Mouse (Mus musculus) MN1 (cell line): ENCODE measurements around the gene Abcc4.

Source experiments
- DNase-seq: peaks from one replicate; pipeline ENCODE4 v3.0.0-alpha.2; 2016; ENCODE audit warnings: low spot score

Gene Abcc4

DNA sequence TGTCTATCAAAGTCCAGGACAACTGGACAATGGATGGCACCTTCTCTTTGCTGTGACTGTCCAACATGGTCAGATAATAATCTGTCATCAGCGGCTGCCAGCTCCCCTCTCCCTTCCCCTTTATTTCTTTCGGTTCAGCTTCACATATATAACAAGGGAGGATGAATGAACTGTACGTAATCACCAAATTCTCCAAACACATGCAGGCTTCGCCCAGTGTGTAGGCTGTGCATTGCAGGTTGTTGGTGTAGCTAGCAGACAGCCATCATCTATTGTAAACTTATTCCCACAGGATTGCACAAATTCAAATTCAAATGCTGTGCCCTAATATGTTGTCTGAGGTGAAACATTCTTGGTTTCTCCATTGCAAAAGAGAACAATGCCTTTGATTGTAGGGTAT lies 271.2 kb downstream of the Abcc4 start:
- DNase-seq, result no peak

DNA sequence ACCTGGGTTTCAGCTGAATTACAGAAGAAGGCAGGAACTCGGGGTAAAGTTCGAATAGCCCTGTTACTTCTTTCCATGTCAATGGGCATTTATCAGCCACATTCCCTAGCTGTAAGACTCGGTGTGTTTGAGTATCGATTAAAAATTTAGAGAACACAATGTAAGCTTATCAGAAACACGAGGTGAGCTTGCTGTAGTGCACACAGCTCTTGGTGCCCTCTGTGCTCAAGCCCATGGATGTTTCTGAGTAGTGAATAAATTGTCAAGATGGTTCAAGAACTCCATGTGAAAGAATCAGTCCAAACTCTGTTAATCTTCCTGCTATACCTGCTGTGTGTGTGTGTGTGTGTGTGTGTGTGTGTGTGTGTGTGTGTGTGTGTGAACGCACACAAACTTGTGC lies 272.2 kb downstream of the Abcc4 start:
- DNase-seq, result no peak
